In genomic region chr2:18897742-18898256, GRCm38 (mm10) we compare ENCODE assay signal across 8 mouse cellular contexts.
A peak's percentile ranks its signal among the peaks of the same experiment; 100 is the strongest.
DNase-seq lines count a peak whose midpoint lies in the region; ATAC-seq and TF ChIP-seq lines count a peak whose summit lies in the region.

No protein-coding gene starts in this region.

- 0 out of 2 replicates have a peak, but pooled peaks cover 5% of the 10 kb centered on the region for H3K9me3 ChIP-seq in embryonic facial prominence, embryonic 14.5 days (ENCODE audit: control insufficient read depth, low read length)
- H3K9me3 ChIP-seq in limb, embryonic 14.5 days (ENCODE audit: control insufficient read depth, low read length) = no peaks in the 10 kb centered on the region

- no peak for ATAC-seq in embryonic facial prominence, embryonic 14.5 days (ENCODE audit: low read depth)
- ATAC-seq in limb, embryonic 14.5 days (ENCODE audit: low FRiP score, low read depth) = 0 out of 2 replicates have a peak, but pooled peaks have one; percentile 16
- peak; percentile 80 for ATAC-seq in neutrophil, adult 5-6 weeks (ENCODE audit: extremely low read depth, insufficient number of reproducible peaks, low FRiP score, poor library complexity, severe bottlenecking)

- H3K4me3 ChIP-seq in embryonic facial prominence, embryonic 14.5 days (ENCODE audit: low read depth, low read length) = no peak overlapping the region
- no peak overlapping the region for H3K4me3 ChIP-seq in limb, embryonic 14.5 days (replicated peaks; ENCODE audit: low read length)
- no peak overlapping the region for H3K4me3 ChIP-seq in left cerebral cortex, adult 2 months

- no peak for TF ChIP-seq POLR2A in limb, embryonic 14.5 days (IDR thresholded peaks at IDR 0.05; ENCODE audit: borderline replicate concordance, extremely low read depth, insufficient read depth, insufficient read length)

- H3K27ac ChIP-seq in embryonic facial prominence, embryonic 14.5 days (replicated peaks; ENCODE audit: low read depth, low read length) = no peak overlapping the region
- H3K27ac ChIP-seq in limb, embryonic 14.5 days (replicated peaks; ENCODE audit: low read depth, low read length) = no peak overlapping the region
- no peak overlapping the region for H3K27ac ChIP-seq in left cerebral cortex, adult 2 months

- no peaks in the 10 kb centered on the region for H3K36me3 ChIP-seq in embryonic facial prominence, embryonic 14.5 days (ENCODE audit: control insufficient read depth, insufficient read depth, low read length)
- H3K36me3 ChIP-seq in limb, embryonic 14.5 days (ENCODE audit: control insufficient read depth, insufficient read depth, low read length) = no peaks in the 10 kb centered on the region

- H3K4me1 ChIP-seq in embryonic facial prominence, embryonic 14.5 days (ENCODE audit: control insufficient read depth, insufficient read depth, low read length) = peaks cover 7% of the 10 kb centered on the region; the same call in 1 of the 2 replicates
- peaks cover 6% of the 10 kb centered on the region; the same call in 1 of the 2 replicates for H3K4me1 ChIP-seq in limb, embryonic 14.5 days (ENCODE audit: control insufficient read depth, insufficient read depth, low read length)

- no peak for TF ChIP-seq CTCF in left cerebral cortex, adult 2 months (IDR thresholded peaks at IDR 0.05)

- peak; percentile 60 for DNase-seq in layer of hippocampus, adult 9-11 months
- DNase-seq in layer of hippocampus, postnatal 36 days = no peak
- DNase-seq in embryonic facial prominence, embryonic 14.5 days (ENCODE audit: low spot score) = peak; percentile 71
- no peak for DNase-seq in limb, embryonic 14.5 days (ENCODE audit: low spot score)
- DNase-seq in left cerebral cortex, adult 2 months (ENCODE audit: extremely low spot score in 1 of 2, low spot score in 2 of 2) = no peak
- no peak for DNase-seq in cerebellum, postnatal 25 days
- DNase-seq in thymus, postnatal 36 days = no peak

- H3K27me3 ChIP-seq in embryonic facial prominence, embryonic 14.5 days (replicated peaks; ENCODE audit: control insufficient read depth, insufficient read depth, low read length) = no peaks in the 10 kb centered on the region
- no peaks in the 10 kb centered on the region for H3K27me3 ChIP-seq in limb, embryonic 14.5 days (ENCODE audit: control insufficient read depth, insufficient read depth, low read length)

- intact Hi-C loops in left cerebral cortex, adult 2 months (cut with DNase I) = no loop called here

- 25% methylated on average over 10 of the region's 10 CpGs for WGBS in embryonic facial prominence, embryonic 14.5 days
- 10% methylated on average over 10 of the region's 10 CpGs for WGBS in limb, embryonic 14.5 days

- no peak overlapping the region for H3K9ac ChIP-seq in embryonic facial prominence, embryonic 14.5 days (ENCODE audit: low read depth, low read length)
- no peak overlapping the region for H3K9ac ChIP-seq in limb, embryonic 14.5 days (ENCODE audit: low read depth, low read length, severe bottlenecking)

- no peak overlapping the region for H3K4me2 ChIP-seq in embryonic facial prominence, embryonic 14.5 days (ENCODE audit: low read depth, low read length)
- no peak overlapping the region for H3K4me2 ChIP-seq in limb, embryonic 14.5 days (replicated peaks; ENCODE audit: low read depth, low read length, severe bottlenecking)

Comparison
In these comparisons a context has a peak if more than half of its experiments do, and no peak if none do; other contexts are left out.
1. DNase-seq: peak in layer of hippocampus, adult 9-11 months (single experiment) and embryonic facial prominence, embryonic 14.5 days (single experiment); none in layer of hippocampus, postnatal 36 days (0 of 2), limb, embryonic 14.5 days (single experiment), left cerebral cortex, adult 2 months (0 of 2), cerebellum, postnatal 25 days (0 of 2) and thymus, postnatal 36 days (0 of 2).